Mouse (Mus musculus): ENCODE data around the gene Mdga2.

The Mdga2 gene

DNA sequence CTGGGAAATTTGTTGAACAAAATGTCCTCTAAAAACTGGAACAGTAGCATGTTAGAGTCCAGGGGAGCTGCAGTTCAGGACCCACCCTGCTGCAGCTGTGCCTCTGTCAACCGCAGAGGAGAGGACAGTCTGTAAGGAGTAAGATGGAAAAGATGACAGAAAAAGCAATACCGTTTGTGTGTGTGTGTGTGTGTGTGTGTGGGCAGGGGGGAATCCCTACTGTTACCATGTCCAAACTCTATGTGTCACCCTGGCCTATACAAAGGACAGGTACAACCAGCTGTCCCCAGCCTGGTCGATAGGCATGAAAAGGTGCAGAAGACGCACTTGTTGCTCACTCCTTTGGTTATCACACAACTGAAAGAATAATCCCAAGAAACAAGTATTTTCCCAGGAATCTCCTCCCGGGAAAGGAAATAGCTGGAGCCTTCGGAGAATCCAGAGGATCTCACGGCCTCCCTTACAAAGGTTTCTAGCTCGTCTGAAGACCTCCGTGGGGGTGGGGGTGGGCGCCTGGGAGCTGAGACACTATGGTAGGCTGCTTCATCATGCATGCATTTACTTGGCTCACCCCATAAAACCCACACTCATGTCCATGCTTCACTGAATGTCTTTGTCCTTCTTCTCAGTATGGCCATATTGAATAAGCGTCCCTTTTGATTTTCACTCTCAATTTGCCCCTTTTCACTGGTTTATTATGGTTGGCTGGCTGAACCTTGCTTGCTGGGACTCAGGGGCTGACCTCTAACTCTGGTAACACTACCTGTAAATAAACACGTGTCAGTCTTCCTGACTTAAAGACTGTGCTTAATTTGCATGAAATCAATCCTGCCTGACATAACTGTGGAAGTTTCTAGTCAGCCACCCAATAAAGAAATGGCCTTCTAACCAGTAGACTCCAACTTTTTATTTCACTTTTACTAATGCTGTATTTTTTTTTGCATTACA lies 573.5 kb downstream of the Mdga2 start:
- no peak for DNase-seq

- peak; percentile 12 for DNase-seq
These were observed 581.9 kb downstream of the Mdga2 start for GRCm38 (mm10) chr12:66640408-66640807.

DNA sequence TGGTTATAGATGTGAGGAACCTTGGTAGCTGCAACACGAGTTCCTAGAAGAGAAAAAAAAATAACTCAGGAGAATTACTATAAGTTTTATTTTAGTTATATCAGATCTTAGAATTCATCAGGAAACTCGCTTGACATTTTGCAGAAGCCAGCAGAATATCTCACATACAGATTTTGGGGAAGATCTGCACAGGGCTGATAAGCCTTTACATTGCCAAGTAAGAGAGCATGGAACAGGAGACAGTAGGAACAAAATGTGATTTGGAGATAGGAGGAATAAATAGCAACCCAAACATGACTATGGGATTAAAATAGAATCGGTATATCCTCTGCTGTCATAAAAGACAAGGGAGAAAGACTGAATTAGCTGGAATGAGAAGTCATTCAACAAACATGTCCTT lies 602.4 kb downstream of the Mdga2 start:
- no peak for DNase-seq

DNA sequence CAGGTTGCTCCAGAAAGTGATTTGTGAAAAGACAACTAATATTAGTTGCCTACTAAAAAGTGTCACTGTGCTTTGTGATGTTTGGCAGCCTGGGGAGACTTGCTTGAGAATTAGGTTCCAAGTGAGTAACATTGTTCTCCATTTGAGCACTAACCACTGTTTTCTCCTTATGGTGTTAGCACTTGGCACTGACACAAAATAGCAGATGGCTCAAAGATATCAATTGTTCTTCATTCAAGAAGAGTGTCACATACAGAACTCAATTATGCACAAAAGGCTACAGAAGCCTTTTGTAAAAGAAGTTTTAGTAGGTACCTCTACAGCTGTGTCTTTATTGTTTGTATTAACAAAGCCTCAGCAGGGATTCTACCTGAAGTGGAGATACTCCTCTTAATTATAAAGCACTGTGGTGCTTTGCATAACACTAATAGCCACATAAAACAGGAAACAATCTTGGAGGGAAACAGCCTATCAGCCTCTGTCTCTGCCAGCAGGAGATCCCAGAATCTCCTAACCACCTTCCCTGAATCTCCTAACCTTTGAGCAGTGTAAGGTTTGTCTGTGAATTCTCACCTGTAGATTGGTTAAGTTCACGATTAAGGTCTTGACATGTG lies 630.6 kb downstream of the Mdga2 start:
- DNase-seq: no peak

DNA sequence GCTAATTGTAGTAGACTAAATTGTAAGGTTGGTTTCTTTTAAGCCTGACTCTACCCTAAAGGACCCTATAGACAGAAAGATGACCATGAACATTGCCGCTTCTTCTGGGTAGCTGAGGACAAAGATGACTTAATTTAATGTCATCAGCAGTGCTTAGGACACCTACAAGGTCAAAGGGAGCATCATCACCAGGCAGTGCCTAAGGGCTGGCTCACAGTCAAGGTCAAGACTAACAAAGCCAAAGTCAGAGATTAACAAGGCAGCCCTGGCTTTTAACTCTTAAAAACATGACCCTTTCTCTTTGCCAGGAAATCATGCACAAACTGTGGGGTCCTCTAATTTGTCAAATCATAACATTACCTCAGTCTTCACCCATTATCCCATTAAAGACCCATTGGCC lies 657.0 kb downstream of the Mdga2 start:
- no peak for DNase-seq

- no peak for DNase-seq
These were observed 665.5 kb downstream of the Mdga2 start for GRCm38 (mm10) chr12:66556846-66557245.

GRCm38 (mm10) chr12:66556178-66556820 lies 666.0 kb downstream of the Mdga2 start:
- DNase-seq: no peak

GRCm38 (mm10) chr12:66524973-66525372 lies 697.4 kb downstream of the Mdga2 start:
- DNase-seq: no peak

DNA sequence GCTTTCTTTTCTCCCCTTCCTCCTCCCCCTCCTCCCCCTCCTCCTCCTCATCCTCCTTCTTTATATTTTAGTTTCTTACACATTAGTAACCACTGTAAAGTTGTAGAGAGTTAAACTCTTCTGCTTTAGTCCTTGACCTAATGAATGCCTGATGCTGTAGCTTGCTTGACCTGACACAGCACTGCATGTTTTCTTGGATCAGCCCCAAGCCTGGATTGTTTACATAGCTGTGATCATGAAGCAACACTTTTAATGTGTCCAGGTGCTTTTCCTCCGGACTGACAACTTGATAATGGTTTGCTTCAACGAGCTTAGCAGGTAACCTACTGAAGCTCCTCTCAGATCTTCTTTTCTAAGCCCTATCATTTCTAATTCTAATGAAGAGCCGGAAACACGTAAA lies 723.1 kb downstream of the Mdga2 start:
- no peak for DNase-seq

DNA sequence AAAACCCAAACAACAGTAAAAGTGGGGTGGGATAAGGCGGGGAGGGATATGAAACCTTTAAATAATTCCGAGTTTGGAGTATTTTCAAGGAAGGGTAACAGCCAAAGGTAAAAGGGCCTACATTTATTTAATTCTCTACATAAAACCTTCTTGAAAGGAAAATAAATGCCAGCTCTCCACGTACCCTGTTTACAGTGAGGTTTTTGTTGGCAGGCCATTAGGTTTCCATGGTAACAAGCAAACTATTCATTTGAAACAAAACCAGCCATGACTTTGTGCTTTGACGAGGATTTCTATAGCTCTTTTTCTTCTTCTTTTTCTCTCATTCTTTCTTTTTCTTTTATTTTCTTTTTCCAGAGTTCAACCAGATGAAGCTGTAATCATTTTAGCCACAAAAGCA lies 751.5 kb downstream of the Mdga2 start:
- DNase-seq: no peak

GRCm38 (mm10) chr12:66470243-66470863 lies 752.0 kb downstream of the Mdga2 start:
- DNase-seq: no peak

GRCm38 (mm10) chr12:66465516-66465915 lies 756.8 kb downstream of the Mdga2 start:
- no peak for DNase-seq

GRCm38 (mm10) chr12:66443340-66443739 lies 779.0 kb downstream of the Mdga2 start:
- DNase-seq: no peak

Data from right cerebral cortex, postnatal 25 days (tissue).